Mouse (Mus musculus) fat pad, adult 2 months (tissue): ENCODE measurements around the gene Spata13.

Experiments used
- DNase-seq: peaks from one replicate; pipeline ENCODE4 v3.0.0-alpha.2; 2011; ENCODE audit warnings: low read depth, low spot score; ENCODE audit errors: extremely low read depth

Gene Spata13

DNA sequence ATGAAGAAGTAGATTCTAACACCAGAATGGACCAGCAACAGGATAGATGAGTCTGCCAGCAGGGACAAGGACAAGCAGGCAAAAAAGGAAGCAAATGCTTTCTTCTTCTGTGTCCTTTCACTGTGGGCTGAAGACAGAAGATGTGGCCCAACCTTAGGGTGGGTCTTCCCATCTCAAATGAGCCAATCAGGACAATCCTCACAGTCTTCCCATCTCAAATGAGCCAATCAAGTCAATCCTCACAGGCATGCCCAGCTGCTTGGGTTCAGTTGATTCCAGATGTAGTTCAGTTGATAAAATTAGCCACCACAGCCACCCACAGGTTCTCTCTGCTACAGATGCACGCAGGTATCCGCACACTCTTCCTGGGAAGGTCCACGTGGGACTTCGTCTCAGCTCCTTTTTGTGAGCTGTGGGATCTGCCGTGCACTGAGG, 143.7 kb downstream of the Spata13 start:
- DNase-seq: no peak

DNA sequence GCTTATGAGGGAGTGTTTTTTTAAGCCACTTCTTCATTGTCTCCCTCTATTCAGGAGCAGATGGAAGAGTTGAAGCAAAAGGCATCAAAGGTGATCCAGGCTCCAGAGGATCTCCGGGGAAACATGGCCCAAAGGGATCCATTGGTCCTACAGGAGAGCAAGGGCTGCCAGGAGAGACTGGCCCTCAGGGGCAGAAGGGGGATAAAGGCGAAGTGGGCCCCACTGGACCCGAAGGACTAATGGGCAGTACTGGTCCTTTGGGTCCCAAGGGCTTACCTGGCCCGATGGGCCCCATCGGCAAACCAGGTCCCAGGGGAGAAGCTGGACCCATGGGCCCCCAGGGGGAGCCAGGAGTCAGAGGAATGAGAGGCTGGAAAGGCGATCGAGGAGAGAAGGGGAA, 145.4 kb downstream of the Spata13 start:
- DNase-seq: no peak

DNA sequence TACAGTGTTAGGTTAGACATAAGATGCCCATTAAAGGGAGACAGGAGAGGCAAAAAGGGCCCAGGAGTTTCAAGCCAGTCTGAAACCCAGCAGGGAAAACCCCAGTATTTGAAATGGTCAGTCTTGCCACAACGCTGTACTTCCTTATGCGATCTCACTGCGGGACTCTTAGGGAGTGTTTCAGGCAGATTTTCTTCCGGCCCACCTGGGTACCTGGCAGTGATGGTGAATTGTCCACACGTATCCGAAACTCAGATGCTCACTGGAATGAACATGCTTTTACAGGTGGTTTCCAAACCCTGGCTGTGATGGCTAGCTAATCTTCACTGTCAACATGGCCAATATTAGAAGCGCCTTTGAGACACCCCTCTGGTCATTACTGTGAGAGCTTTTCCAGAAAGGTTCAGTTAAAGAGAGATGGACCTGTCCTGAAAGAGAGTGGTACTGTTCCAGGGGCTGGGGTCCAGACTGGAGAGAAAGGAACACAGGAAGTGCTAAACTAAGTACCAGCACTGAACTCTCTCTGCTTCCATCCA, 148.4 kb downstream of the Spata13 start:
- DNase-seq: no peak

DNA sequence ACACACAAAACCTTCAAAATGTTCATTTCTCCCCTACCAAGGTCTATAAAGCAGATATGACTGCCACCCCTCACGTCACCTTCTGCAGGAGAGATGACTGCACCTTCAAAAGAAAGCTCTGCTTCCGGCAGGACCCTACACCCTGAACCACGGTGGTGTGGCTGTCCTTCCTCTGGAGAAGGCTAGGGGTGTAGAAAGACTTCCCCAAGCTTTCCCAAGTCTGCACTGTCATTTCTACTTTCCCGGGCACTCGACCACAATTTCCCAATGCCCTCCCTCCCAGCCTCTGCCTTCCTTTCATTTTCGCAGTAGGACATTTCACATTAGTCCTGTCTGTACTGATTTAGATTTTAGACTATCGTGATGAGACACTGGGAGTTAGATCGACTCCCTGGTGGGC, 149.4 kb downstream of the Spata13 start:
- no peak for DNase-seq

DNA sequence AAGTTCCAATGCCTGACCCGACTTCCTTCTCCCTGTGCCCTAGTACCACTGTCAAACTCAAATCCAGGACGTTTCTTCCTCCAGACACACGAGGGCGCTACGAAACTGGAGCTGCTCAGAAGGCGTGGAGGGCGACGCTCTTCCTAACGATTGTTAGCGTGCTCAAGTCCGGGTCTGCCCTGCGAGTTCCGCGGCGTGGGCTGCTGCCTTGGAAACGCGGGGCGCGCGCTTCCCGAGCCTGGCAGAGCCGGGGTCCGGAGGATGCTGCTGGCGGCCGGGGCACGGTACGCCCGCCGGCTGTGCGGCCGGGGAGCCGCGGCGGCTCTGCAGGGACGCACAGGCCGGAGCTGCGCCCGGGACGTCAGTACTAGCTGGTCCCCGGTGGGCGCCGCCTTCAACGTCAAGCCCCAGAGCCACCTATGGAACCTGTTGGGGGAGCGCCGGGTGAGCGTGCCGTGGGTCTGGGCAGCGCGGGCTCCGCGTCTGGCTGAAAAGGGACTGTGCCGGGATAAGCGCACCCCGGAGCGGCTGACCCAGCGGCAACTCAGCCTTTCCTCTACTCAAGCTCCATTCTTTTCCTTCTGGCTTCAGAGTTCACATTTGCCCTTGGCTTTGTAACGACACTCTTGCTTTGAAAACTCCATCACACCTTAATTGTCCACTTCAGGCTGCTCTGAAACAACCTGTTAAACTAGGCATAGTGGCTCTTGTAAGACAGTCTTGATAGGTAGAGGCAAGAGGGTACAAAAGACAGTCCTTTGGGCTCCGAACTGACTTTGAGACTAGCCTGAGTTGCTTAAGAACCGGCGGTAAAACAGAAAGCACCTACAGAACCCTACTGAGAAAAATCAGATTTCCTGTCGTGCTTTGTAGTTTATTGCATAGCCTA, 150.9 kb downstream of the Spata13 start, which contains the start of gene Mipep:
TSS of gene Mipep (plus strand) at position 147 of the 889 bp plus-strand sequence.
- peak; percentile 19 for DNase-seq

DNA sequence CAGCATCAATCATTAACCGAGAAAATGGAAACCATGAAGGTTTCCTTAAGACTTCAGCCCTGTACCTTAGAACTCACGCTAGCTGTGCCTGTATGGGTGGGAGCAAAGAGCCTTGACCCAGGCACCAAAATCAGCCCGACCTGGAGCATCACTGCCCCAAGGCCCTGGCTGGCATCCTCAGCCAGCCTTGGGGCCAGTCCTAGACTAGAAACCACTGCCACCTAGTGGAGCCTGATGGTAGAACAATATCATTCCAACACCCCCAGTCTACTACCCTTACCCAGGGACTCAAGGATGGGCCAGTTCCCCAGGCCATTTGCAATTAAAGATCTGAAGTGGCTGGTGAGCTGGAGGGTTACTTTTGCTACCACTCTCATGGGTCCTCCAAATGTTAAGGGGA, 156.3 kb downstream of the Spata13 start:
- no peak for DNase-seq

DNA sequence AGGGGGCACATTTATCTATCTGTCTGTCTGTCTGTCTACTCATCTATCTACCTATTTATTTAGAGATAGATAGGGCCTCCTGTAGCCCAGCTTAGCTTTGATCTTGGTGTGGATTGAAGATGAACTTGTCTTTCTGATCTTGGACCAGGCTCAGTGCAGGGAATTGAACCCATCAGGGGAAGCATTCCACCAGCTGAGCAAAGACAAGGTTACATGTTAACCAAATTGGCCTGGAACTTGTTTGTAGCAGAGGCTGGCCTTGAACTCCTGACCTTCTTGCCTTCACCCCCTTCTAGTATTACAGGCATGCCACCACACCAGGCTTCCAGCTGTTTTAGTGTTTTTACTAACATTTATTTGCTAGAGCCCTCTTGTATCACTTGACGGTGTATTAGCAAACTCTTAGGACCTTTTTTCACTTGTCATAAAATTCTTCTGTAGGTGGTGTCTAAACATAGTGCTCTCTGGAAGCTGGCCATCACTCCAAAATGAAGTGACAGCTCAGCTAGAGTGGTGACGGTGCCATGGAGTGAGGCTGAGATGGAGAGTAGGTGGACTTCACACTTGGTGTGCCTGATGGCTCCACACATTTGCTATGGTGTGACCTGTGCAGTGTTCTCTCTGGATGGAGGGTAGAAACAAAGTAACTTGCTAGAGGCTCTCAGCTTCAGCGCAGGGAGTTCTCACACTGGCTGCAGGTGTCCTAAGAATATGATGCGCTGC, 163.0 kb downstream of the Spata13 start:
- DNase-seq: no peak

DNA sequence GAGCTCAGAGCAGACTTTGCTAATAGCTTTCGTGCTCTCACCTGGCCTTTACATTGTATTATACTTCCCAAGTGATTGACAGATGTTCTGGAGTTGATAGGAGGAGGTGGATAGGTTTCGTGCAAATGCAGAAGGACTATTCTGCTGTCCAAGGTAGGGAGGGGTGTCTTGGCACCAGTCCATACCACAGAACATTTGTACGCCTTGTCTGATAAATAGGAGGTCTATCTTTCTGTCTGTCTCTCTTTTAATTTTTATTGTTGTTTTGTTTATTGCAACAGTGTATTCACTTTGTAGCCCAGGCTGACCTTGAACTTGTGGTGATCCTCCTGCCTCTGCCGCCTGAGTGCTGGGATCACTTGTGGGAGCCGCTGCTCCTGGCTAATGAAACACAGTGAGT, 163.8 kb downstream of the Spata13 start:
- no peak for DNase-seq

DNA sequence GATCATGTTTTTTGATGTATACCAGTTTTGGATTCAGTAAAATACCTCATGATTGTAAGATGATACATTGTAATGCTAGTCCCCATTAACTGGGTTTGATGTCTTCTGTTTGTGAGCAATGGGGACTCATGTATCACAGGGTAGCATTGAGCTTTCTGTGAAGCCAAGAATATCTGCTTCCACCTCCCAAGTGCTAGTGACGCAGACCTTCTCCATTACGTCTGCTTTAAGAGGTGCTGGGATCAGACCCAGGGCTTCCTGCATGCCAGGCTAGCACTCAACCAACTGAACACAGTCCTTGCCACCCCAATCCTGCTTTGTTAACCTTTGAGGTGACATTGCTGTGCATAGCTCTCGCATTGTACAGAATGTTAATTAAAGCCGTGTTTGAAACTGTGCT, 164.9 kb downstream of the Spata13 start:
- no peak for DNase-seq

DNA sequence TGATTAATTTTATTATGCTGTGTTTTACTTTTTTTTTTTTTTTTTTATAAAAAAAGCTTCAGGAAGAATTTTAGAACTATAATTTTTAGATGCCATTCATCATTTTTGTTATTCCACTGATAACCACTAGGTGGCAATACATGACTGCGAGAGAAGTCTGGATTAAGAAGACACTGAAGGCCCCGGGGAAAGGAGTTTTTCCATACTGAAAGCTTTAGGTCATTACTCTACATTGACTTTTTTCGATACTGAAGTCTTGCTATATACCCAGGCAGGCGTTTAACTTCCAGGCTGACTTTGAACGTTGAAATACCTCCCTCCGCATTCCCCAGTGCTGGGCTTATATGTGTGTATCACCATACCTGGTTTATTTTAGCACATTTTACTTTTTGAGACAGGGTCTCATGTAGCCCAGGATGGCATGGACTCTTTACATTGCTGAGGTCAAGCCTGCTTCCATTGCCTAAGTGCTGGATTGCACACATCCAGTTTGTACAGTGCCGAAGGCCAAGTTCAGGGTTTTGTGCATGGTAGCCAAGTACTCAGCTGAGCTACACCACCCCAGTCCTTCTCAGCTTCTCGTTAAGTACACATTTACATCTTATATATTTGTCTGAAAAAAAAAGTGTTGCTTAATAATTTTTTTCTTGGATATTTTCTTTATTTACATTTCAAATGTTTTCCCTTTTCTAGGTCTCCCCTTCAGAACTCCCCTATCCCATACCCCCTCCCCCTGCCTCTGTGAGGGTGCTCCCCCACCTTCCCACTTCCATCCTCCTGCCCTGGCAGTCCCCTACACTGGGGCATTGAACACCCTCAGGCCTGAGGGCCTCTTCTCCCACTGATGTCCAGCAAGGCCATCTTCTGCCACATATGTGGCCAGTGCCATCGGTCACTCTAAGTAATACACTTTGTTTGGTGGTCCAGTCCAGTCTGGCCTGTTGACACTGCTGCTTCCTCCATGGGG, 166.2 kb downstream of the Spata13 start:
- DNase-seq: no peak

DNA sequence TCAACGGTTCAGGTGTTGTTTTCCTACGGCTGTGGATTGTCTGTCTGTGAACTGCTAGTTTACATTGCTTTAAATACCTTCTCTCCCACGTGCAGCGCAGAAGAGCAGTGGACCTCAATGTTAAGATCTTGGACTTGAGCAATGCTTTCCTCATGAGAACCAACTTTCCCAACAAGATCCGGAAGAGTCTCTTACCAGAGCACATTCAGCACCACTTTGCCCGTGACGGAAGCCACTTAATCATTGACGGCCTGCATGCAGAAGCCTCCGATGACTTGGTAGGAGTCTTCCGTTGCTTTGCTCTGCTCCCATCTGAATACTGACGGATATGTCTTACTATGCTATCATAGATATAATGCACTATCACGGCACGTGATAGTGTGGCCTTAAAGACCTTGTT, 168.2 kb downstream of the Spata13 start:
- no peak for DNase-seq

DNA sequence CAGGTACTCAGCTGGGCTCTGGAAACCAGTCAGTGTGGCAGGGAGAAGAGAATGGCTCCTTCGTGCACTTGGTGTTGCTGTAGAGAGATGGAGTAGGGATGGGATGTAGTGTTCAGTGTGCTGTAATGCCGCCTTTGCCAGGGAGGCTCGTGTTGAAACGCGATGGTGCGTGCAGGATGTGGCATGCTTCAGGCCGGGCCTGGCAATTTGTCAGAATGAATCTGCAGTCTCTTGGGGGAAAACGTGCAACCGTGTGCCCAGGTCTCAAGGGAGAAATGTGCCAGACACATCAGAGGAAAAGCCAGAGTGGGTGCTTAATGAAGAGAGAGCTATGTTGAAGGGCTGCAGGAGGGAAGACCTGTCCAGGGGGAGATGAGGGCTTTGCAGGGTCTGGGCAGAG, 171.2 kb downstream of the Spata13 start:
- DNase-seq: no peak

DNA sequence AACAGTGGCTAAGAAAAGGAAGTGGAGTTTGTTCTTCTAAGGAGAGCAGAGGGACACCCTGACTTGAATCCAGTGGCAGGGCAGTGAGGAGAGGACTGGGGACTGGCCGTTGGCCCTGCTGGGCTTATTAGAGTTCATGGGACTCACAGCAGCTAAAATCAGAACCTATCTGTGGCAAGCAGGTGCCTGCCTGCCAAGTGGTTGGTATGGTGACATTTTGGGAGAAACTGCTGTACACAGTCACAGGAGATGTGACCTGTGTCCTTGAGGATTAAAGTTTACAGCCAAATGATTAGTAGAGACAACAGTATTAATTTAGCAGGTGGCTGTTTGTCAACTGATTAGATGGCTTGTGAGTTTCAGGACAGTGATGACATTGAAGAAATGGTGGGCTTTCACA, 172.1 kb downstream of the Spata13 start:
- DNase-seq: no peak

DNA sequence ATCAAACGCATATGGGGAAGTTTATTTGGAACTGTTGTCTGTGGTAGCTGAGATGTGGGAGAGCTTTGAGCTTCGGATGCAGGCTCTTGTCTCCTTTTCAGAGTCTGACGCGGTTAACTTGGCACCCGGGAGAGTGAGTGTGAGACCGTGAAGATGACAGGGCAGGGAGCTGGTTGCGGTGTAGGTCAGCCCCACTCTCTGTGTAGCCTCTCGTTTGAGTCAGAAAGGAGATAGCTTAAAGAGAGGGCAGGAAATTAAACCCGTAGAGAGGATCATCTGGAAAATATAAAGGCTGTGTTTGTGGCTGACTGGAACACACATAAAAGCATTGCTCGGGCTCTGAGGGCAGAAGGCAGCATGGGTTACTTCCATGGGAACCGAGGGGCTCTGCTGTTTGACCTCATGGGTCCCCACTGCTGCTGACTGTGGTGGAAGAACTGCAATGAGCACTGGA, 173.1 kb downstream of the Spata13 start:
- no peak for DNase-seq

DNA sequence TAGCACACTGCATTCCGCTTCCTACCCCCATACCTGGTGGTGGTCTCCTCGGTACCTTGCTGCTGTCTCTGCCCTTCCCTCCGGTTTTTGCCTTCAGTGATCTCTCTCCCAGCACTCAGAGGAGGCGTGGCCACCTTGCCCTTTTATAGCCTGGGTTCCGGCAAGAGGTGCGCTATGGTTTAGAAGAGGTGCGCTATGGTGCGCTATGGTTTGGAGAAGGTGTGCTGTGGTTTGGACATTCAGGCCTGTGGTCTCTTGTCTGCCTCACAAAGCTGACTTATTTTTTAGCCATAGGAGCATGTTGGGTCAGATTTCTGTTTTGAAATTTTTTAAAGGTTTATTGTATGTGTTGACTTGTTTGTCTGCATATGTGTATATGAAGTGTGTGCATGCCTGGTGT, 176.1 kb downstream of the Spata13 start:
- DNase-seq: no peak

DNA sequence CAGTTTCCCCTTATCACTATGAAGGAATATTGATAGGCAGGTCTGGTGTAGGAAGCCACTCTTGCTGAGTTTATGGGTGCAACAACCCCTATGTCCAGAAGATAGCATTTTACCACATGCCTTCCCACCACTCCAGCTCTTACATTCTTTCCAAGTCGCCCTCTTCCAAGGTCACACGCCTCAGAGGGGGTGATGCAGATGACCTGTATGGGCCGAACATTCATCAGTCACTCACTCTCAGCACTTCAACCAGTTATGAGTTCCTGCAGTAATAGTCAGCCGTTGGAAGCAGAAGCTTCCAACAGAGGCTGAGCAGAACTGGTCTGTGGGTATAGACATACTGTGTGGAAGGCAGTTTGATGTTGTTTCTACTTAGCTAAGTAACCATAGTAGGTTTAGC, 177.7 kb downstream of the Spata13 start:
- DNase-seq: no peak
